Mouse (Mus musculus) right cerebral cortex, postnatal 25 days (tissue): ENCODE results near the gene Prdm1.
A peak's percentile ranks its signal among the peaks of the same experiment; 100 is the strongest.

Source experiments
- DNase-seq: peaks from one replicate; pipeline ENCODE4 v3.0.0; 2022

Prdm1 gene

DNA sequence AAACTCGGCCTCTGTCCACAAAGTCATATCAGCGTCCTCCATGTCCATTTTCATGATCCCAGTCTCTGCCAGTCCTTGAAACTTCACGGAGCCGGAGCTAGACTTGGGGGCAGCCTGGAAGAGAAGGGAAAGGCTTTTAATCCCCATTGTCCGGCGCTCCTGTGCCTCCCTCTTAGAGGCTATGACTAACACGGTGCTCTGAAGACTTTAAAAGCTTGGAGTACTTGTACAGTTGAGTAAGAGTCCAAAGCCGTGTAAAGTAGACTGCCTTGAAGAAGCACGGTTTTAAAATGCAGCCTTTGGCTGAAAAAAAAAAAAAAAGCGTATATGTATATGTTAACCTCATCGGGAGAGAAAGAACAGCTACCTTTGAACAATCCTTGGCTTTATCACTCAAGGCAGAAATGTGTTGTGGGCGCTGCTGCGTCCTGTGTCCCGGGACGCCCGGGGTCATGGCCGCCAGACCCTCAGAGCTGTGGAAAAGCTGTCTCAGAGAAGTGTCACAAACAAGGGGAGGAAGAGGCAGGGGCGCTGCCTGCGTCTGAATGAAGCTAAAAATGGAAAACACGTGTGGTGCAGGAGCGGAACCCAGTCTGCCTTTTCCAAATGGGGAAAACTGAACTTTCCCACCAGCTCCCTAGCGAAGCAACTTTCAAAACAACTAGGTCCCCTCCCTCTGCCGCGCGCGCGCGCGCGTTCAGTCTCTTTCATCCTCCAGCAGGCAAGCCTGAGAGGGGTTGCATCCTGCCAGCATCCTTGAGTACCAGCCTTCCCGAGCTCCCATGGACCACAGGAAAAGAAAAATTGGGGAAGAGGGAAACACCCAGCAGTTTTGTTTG, 71.3 kb downstream of the Prdm1 start:
- DNase-seq: no peak

DNA sequence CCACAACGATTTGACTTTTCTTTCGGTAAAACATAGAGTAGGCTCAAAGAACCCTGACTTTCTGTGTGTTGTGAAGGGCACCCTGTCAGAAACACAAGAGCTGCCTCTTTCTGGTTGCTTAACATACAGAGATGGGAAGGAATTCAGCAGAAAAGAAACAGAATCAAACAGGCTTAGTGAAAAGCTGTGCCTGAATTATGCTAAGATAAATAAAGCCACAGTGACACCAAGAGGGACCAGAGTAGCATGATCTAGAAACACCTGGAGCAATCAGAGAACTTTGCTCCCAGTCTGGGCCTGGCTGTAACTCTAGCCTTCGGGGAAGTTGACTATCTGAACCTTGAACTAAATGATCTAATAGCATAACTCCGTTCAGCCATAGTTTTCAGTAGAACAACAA, 73.5 kb downstream of the Prdm1 start:
- no peak for DNase-seq

DNA sequence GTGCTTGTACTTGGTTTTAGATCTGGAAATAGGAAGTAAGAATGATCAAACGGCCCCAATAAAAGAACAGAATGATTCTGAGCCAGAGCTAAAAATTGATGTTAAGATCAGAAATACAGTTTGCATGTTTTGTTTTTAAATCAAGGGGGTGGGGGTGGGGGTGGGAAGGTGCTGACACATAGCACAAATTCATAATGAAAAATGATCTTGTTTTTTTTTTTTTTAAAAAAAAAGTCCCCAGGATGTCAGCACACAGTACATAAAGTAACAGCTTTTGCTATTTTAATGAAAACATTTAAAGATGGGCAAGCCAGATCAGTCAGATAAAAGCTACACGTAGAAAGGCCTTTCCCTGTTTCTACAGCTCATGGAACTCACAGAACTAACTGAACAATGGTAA, 74.2 kb downstream of the Prdm1 start:
- no peak for DNase-seq

DNA sequence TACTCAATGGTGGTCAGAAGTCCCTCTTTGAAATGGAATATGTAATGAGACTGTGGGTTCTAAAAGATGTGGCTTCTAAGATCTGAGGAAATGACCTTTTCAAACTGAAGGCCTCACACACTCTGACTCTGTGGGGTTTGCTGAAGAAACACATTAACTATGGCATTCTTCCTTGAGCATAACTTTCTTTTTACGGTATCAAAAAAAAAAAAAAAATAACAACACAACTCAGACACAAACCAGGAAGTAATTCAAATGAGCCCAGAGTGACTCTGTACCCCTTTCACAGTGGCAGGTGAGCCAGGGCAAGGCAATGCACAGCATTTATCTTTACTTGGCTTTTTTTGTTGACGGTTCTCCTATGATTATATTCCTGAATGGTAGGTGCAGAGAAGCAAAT, 77.5 kb downstream of the Prdm1 start:
- DNase-seq: no peak

DNA sequence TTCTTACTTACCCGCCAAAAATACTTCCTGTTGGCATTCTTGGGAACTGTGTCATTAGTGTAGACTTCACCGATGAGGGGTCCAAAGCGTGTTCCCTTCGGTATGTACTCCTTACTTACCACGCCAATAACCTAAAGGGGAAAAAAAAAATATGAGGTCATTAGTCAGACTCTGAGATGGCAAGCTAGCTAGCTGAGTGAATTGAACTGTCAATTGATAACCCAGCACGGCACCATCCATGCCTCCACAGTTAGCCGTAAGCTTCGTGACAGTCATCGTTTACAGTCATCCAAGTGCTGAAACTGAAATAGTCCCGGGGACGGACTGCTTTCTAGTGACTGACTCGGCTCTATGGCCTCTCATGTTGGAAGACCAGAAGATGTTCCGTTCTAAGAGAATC, 78.2 kb downstream of the Prdm1 start:
- no peak for DNase-seq

DNA sequence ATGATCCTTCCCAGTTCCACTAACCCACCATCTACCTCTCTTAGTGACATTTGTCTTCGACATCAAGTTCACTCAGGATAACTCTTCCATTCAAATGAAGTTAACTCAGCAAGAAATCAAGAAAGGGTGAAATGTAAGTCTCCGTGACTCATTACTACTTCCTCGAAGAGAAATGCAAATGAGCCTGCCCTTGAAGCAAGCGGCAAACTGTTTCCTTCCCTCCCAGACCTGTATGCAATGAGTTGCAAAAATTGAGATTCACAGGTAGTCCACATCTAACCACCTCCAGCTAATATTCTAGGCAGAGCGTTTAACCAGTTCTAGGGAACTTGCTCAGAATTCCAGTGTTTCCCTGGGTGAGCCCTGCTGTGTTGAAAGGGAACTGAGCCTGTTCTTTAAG, 78.6 kb downstream of the Prdm1 start:
- DNase-seq: no peak

DNA sequence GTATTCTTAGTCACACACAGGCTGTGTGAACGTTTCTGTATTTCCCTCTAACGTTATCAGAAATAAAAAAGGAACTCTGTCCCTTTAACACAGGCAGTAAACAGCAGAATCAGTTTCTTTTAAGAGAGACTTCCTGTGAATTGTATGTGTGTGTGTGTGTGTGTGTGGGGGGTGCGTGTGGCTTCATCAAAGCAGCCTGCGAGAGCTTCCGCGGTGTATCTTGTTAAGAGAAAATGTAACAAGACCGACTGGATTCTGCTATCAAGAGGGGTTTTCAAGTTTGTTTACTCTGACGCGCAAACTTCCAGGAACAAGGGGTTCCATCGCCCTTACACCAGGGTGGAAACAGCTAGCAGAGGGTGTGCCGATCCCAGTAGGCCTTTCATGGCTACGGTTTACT, 80.1 kb downstream of the Prdm1 start:
- DNase-seq: no peak

DNA sequence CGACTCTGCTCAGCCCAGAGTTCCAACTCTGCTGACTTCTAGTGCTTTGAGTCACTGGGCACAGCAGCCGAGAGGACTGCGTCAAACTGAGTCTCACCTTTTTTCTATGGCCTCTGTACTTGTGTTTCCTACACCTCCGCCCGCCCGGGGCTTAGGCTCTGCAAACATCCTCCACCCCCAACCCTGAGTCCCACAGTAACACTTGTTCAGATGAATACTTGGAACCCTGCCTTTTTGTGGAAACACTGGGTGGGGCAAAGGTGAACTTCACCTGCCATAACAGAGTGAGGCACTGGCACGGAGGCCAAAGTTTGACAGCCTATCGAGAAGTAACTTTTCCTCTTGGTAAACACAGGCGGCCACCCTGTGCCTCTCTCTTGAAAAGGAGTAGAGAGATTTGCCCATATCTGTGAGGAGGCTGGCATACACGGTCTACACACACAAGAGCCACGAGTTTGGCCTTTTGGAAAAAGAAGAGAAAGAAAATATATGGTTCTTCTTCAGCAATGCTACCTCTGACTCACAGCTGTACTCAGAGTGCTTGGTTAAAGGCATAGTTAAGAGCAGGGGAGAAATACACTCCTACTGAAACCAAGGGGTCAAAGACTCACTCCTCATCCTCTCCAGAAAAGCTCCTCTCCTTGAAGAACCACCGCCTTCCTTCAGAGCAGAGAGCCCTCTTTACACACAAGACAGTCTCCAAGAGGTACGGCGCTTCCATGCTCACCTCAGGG, 80.7 kb downstream of the Prdm1 start:
- DNase-seq: no peak

DNA sequence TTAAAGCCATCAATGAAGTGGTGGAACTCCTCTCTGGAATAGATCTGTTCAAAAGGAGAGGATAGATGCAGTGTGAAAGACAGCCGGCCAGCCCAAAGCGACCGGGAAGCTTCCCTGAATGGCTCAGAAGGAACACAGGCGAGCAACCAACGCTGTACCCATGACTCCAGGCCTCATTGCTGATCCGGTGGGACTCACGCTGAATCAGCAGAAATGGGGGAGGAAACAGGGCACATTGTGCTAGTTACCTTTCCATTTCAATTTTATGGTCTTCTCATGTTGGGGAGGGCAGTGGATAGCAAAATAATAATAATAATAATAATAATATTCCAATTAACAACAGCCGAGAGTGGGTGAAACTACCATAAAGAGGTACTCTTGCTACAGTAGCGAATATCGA, 81.3 kb downstream of the Prdm1 start:
- no peak for DNase-seq

DNA sequence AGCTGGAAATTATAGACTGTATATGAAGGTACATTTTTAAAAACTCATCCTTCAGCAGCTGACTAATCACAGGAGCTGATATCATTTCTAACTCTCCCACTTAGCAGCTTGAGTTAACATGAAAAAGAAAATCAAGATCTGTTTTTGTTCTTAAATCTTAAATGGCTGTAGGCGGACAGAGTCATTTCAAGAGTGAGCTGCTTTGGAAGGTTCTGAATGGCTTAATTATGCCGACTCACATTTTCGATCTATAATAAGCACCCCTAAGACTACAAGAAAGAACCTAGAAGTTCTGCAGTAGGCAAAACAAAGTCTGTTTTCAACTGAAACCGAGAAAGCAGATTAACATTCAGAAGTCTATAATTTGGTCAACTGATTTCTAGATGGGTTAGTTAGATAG, 83.9 kb downstream of the Prdm1 start:
- no peak for DNase-seq

DNA sequence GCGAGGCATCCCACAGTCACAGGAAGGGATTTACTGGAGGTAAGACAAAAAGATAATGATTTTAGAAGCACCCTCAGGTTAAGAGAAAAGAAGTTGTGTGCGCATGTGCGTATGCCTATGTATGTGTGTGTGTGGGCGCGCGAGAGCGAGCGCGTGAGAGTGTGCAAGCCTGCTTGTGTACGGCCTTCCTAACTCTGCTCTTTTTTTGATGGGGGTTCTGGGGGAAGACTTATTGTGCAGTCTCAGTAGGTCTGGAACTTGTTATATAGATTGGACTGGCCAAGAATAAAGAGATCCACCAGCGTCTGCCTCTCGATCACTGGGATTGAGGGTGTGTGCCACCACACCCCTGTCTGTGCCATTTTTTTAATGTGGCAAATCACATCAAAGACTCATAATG, 84.6 kb downstream of the Prdm1 start:
- DNase-seq: no peak

DNA sequence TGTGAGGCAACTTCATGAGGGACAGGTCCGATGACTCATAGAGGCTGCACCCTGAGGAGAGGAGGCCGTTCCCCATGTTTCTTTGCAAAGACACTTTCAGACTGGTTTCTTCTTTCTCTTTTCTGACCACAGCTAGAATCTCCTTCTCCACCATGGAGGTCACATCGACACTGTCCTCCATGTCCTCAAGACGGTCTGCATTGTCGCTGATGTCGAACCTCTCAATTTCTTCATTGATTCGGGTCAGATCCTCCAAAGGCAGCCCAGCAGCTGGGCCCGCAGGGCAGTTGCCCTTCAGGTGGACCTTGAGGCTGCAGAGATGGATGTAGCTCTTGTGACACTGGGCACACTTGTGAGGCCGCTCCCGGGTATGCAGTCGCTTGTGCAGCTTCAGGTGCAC, 88.6 kb downstream of the Prdm1 start:
- DNase-seq: no peak

DNA sequence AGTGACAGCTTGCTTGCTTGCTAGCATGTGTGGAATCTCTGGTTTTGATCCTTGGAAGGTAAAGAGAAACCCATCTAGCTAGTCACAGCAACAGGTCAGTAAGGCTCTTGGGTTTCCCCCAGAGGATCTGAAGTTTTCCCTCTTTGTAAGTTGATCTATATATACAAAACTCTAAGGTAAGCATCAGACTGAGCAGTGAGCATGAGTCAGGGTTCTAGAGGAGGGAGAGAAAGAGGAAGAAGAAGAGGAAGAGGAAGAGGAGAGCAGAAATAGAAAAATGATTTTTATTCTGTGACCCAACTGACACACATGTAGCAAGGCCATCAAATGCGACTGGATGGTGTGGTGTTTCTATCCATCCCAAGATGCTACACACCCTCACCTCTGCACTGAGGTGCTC, 90.7 kb downstream of the Prdm1 start:
- no peak for DNase-seq

DNA sequence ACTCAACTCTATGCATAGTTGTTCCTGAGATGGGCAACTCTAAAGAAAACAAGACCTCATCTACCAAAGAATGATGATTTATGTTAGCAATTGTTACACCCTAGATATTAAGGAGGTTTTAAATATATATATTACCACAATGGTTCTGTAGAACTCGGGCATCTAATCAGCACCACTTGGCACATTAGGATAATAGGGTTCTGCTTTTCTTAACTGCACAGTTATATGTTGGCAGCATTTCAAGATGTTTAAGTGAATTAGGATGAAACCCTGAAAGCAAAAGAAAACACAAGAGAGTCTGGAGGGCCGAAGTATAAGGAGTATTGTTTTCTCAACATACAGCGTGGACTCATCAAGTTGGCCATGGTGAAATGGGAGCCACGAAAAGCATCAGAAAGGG, 92.3 kb downstream of the Prdm1 start:
- DNase-seq: no peak

DNA sequence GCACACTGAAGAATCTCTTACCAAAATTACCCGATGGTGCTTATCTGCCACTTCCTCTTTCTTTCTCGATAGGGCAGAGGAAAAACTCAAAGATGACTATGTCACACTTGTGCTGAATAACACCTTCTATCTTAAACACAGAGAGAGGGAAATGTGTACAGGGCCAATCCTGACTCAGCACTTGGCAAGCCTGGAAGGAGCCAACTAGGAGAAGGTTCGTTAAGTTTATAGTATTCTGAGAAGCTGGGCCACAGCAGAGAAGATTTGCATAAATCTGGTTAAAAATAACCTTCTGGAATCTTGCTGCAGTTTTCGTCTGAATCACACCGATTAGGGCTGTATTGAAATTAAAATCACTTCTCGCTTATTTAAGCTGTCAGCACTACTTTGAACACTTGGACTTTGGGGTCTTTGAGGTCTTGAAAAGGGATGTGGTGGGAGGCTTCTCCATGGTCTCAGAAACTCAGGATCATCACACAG, 93.6 kb downstream of the Prdm1 start:
- peak; percentile 53 for DNase-seq

DNA sequence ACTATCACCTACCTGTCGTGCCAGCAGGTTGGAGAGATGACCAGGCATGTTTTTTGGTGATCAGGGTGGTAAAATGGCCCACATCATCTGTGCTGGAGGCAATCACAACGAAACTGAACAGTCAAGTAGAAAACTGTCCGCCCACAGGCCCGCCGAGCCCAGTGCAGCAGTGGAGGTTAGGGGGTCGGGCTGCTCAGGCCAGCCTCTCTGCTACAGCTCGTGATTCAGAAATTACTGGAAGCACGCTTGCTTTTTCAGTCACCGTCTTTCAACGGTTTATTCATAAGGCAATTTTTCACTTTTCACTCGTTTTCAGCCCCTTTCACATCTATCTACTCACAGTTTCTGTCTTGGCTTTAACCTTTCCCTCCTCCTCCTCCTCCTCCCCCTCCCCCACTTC, 96.1 kb downstream of the Prdm1 start:
- no peak for DNase-seq

DNA sequence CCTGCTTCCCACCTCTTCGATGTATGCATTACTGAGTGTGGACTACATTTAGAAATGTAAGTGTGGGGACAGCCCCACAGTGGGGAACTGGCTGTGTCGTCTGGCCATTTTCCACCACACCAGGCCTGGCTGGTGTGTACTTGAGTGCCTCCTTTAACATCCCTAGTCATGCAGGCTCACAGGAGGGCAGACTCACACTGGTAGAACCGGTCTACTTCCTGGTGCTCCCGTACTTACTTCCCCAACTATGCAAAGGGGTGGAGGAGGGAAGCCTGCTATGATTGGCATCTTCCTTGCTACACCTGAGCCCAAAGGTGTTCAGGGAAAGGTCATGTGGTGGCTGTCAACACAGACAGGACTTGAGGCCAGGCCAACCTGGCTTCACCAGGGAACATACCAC, 96.6 kb downstream of the Prdm1 start:
- no peak for DNase-seq

DNA sequence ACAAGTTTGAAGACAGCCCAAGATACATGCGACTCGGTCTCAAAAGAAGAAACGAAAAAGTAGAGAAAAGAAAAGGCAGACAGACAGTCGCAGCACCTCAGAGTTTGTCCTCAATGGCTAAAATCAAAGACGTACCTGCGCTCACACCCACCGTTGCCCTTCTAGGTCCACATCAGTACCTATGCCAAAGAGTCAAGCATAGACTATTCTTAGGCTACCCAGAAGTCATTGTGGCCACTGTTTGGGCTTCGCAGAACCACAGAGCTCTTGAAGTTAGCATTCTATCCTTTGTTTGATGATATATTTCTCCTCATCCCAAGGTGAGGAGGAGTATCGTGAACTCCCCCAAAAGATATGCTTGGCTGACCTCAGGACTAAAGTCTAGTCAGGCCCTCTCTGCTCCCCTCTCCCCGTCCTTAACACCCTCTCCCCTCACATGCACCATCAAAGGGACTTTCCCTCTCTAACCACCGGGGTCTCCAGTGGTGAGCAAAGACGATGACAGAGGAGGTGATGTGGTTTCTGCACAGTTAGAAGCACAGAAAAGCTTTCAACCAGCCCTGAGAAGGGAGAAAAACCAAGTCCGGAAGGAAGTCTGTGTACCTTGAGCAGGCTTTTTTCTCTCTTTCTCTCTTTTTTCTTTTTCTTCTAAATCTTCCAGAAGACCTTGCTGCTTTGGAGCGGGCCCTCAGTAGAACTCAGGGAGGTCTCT, 99.0 kb downstream of the Prdm1 start:
- DNase-seq: no peak

DNA sequence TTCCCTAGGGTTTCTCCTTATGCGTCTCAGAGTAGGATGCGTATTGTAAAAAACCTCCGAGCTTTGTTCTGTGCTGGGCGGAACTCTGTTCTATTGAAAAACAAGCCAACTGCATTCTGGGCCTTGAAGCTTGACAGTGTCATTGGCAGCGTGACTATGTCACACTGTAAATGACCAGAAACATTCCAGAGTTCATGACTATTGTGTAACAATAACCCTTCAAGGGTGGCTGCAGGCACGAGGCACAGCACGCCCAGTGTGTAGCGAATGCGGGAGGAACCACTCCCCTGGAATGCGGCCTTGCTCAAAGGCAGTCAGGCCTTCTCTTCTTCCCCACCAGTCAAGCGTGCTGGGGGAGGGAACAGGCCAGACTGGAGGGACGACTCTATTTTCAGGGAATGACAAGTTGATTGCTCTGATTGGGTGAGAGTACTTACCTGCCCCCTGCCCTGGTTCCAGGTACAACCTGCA, 100.4 kb downstream of the Prdm1 start:
- no peak for DNase-seq

DNA sequence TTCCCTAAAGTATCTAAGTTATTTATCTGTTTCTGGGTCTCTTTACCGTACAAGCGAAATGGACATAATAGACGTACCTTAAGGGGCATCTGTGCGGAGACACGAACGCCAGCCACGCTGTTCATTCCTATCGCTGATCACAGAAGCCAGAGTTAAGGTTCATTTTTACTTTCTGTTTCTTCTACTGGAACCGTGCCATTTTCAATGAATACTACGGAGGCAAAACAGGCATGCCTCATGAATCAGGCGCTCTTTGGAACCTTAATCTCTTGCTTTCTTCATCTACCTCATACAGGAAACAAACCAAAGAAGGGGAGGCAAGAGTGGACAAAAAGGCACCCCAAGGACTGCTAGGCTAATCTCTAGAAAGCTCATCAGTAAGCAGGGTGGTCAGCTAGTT, 100.9 kb downstream of the Prdm1 start:
- no peak for DNase-seq

DNA sequence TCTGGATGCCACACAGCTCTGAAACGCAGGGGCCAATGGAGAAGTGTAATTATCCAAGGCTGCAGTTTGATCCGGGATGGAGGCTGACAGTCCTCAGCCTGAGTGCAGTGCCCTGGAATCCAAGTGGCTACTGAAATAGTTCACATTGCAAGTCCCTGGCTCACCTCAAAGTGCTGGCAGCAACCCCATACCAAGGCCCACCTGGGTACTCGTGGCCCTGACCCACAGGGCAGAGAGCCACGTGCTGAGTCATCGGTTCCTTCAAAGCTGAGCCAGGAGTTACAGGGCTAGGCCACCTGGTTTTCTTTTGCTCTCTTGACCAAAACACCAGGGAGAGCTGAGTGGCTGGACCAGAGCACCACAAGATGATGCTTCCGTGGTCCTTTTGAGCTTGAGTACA, 103.3 kb downstream of the Prdm1 start:
- no peak for DNase-seq

DNA sequence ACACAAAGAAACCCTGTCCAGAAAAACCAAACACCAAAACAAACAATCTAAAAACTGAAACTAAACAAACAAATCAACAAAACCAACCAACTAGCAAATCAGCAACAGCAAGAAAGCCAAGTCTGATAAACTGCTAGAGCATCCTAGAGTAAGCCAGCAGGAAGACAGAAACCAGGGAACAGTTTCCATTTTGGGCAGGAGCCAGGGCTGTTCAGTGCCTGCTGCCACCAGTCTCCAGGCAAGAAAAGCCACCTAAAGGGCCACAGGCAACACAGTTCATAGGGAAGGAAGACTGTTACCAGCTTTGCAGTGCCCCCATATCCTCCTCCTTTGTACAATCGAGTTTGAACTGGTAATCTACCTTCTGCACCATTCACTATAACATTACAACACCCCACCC, 106.4 kb downstream of the Prdm1 start:
- no peak for DNase-seq

DNA sequence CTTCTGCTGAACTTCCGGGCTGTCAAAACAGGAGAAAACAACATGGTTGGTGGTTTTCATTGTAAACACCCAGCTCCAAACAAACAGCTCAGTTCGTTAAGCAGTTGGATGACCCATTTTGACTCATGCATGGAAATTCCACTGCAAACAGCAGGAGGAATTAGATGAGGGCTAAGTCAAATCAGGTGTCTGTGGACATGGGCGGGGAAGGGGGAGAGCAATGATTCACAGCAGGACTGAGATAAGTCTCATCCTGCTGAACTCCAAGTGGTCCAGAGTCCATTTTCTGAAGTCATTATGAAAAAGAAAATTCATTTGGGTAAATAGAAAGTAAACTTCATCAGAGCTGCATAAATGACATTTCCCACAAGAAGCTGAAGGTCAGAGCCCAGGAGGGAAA, 108.1 kb downstream of the Prdm1 start:
- DNase-seq: no peak

DNA sequence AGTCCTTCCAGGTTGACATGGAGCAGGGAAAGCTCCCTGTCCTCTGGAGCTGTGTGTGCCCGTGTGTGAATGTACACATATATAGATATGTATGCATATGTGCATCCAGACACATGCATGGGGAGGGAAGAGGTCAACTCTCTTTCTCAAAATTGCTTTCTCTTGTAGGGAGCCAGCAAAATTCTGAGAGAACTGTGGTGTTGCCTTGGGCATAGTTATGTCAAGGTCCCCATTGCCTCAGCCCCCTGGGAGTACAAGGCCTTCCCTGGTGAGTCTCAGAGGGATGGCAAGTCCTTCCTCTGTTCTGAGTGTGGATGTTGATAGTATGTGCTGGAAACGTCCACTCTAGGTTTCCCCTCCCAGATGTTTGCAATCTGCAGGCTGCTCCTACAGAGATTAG, 109.4 kb downstream of the Prdm1 start:
- DNase-seq: no peak
